Mouse (Mus musculus) left cerebral cortex, adult 2 months (tissue): ENCODE data around the gene Cgref1. TPM values are rescaled to one million over a fixed set of nuclear protein-coding genes. Genes with fewer than 3 reads are reported as not detected.

ENCODE experiments used
- DNase-seq, 2 experiments: peaks; one replicate each; pipeline ENCODE4 v3.0.0; 2021 to 2022; ENCODE audit warnings: low spot score in 2 of 2, mixed read lengths in 1 of 2; ENCODE audit errors: extremely low spot score in 1 of 2
- H3K27ac ChIP-seq: fragments of 200-600 bp; 2 replicates; pipeline ENCODE4 v1.8.1; 2022
- H3K4me3 ChIP-seq: fragments of 200-600 bp; 2 replicates; pipeline ENCODE4 v1.8.1; 2022
- CTCF ChIP-seq: fragments of 200-600 bp; IDR thresholded peaks from 2 replicates; pipeline ENCODE4 v1.8.1; 2022; ENCODE audit warnings: antibody characterized with exemption, mild to moderate bottlenecking, moderate library complexity
- intact Hi-C: fragments of 180-260 bp; cut with DNase I; formaldehyde crosslinking; loops from one replicate; pipeline ENCODE4 v1.15.1; 2025
- total RNA-seq, 2 experiments: library from RNA; stranded (reverse); gene quantifications; 2 replicates each; pipeline ENCODE4 v1.2.3; 2021

Gene Cgref1
- total RNA-seq, 2 experiments from 2014 or later = 24.2 to 26.0 TPM

- no peak for TF ChIP-seq CTCF
- intact Hi-C loops = loop anchor here (10.0 kb wide), 1 partner anchor 174 kb away; the partner anchor contains the start of gene Dpysl5
- peak overlapping the region; percentile 67 for H3K4me3 ChIP-seq
- no peak for DNase-seq
- H3K27ac ChIP-seq = peak overlapping the region; percentile 90
Observed at GRCm38 (mm10) chr5:30889088-30889754, 56.2 kb downstream of the Cgref1 start.

GRCm38 (mm10) chr5:30888337-30889087 is 56.9 kb downstream of the Cgref1 start, which contains the start of gene Agbl5:
Gene Agbl5 (plus strand): TSS chr5:30888694.
- intact Hi-C loops = loop anchor here (1.0 to 10.0 kb wide), 3 partner anchors 19 to 174 kb away; partner anchors contain the start of genes Dpysl5 and Ost4
- TF ChIP-seq CTCF = no peak
- DNase-seq = peak; percentile 93 to 94
- Histone ChIP-seq H3K27ac (peak within 1 kb of the TSS; percentile 90), H3K4me3 (peak within 1 kb of the TSS; percentile 67)

GRCm38 (mm10) chr5:30887858-30888336 is 57.5 kb downstream of the Cgref1 start:
- DNase-seq = peak; percentile 92 to 93
- intact Hi-C loops = loop anchor here (1.0 to 10.0 kb wide), 4 partner anchors 18 to 173 kb away; partner anchors contain the start of genes Dpysl5 and Ost4
- TF ChIP-seq CTCF = no peak
- Histone ChIP-seq H3K4me3 (peak overlapping the region; percentile 67), H3K27ac (peak overlapping the region; percentile 90)

- intact Hi-C loops = loop anchor here (1.0 to 10.0 kb wide), 2 partner anchors 17 to 173 kb away; partner anchors contain the start of gene Dpysl5
- TF ChIP-seq CTCF = no peak
- Histone ChIP-seq H3K27ac (peak overlapping the region; percentile 87), H3K4me3 (peak overlapping the region; percentile 67)
- peak; percentile 38 to 56 for DNase-seq
Observed at GRCm38 (mm10) chr5:30887331-30887761, 58.0 kb downstream of the Cgref1 start.

DNA sequence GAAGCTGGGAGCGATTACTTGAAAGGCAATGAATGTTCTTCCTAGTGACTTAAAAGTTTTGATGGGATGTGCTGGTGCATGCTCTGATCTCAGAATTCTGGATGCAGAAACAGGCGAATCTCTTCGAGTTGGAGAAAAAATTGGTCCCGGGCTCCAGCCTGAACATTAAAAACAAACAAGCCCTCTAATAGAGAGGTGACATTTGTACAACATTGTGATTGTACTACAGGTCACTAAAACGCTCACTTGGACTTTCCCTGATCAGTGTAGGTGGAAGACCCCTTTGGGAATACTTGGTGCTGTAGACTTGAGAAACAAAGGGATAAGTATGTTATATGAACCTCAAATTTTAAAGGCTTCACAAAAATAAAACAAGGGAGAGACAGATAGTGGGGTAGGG is 58.7 kb downstream of the Cgref1 start:
- intact Hi-C loops = loop anchor here (1.0 to 10.0 kb wide), 2 partner anchors 16 to 172 kb away; partner anchors contain the start of gene Dpysl5
- H3K27ac ChIP-seq = no peak overlapping the region
- no peak for TF ChIP-seq CTCF

GRCm38 (mm10) chr5:30886209-30886608 is 59.2 kb downstream of the Cgref1 start:
- TF ChIP-seq CTCF = no peak
- intact Hi-C loops = loop anchor here (10.0 kb wide), 1 partner anchor 171 kb away; the partner anchor contains the start of gene Dpysl5
- H3K27ac ChIP-seq = no peak overlapping the region
- DNase-seq = no peak
- H3K4me3 ChIP-seq = no peak overlapping the region; the same call in 1 of the 2 replicates

More for the DNA sequence above, 58.7 kb downstream of the Cgref1 start:
- H3K4me3 ChIP-seq = peak overlapping the region; percentile 67
- no peak for DNase-seq

Other genes with a start within 250 kb of the Cgref1 start
- 10 to 100 TPM; 21.2 to 27.3 TPM for gene Dpysl5, start 234.0 kb downstream of the Cgref1 start, total RNA-seq
- gene Mapre3, start 130.9 kb downstream of the Cgref1 start, total RNA-seq = 100 to 1,000 TPM; 219 to 236 TPM
- gene Tmem214, start 77.6 kb downstream of the Cgref1 start, total RNA-seq = 10 to 100 TPM; 64.2 to 71.0 TPM
- gene Agbl5, start 56.9 kb downstream of the Cgref1 start, total RNA-seq = 10 to 100 TPM; 17.2 to 17.8 TPM
- gene Ost4, start 37.8 kb downstream of the Cgref1 start, total RNA-seq = 100 to 1,000 TPM in 1 of 2 experiments, 10 to 100 TPM in 1; 91.9 to 106 TPM
- 1 to 10 TPM; 3.0 to 3.3 TPM for gene Emilin1, start 32.2 kb downstream of the Cgref1 start, total RNA-seq
- gene Khk, start 24.2 kb downstream of the Cgref1 start, total RNA-seq = 10 to 100 TPM; 15.3 to 19.3 TPM
- gene Preb, start 14.8 kb upstream of the Cgref1 start, total RNA-seq = 100 to 1,000 TPM; 129 to 134 TPM
- under 1 TPM; 0.12 to 0.23 TPM for gene Tcf23, start 23.1 kb upstream of the Cgref1 start, total RNA-seq
- gene Atraid, start 102.7 kb upstream of the Cgref1 start, total RNA-seq = 10 to 100 TPM; 67.1 to 68.9 TPM
- 10 to 100 TPM; 16.7 to 19.3 TPM for gene Slc5a6, start 103.3 kb upstream of the Cgref1 start, total RNA-seq
- gene Cad, start 109.2 kb upstream of the Cgref1 start, total RNA-seq = 10 to 100 TPM; 23.4 to 27.6 TPM
- gene Dnajc5g, start 160.7 kb upstream of the Cgref1 start, total RNA-seq = not detected
- 100 to 1,000 TPM; 162 to 184 TPM for gene Slc30a3, start 162.6 kb upstream of the Cgref1 start, total RNA-seq
- gene Trim54, start 171.1 kb upstream of the Cgref1 start, total RNA-seq = 1 to 10 TPM; 2.0 to 2.2 TPM
- gene Ucn, start 193.2 kb upstream of the Cgref1 start, total RNA-seq = 1 to 10 TPM; 1.3 to 1.8 TPM
- 10 to 100 TPM; 47.8 to 49.2 TPM for gene Mpv17, start 208.7 kb upstream of the Cgref1 start, total RNA-seq
- gene Gm29609, start 234.3 kb upstream of the Cgref1 start, total RNA-seq = 1 to 10 TPM; 3.0 to 3.2 TPM
- gene Gtf3c2, start 234.6 kb upstream of the Cgref1 start, total RNA-seq = 10 to 100 TPM; 56.8 to 61.1 TPM
- 10 to 100 TPM; 75.1 to 76.6 TPM for gene Snx17, start 247.6 kb upstream of the Cgref1 start, total RNA-seq
- 10 to 100 TPM; 39.7 to 43.7 TPM for gene Eif2b4, start 247.8 kb upstream of the Cgref1 start, total RNA-seq